Mouse (Mus musculus) neural tube, embryonic 15.5 days (tissue): ENCODE data around the gene Wipf3. TPM values are rescaled to one million over a fixed set of nuclear protein-coding genes. Genes with fewer than 3 reads are reported as not detected.

Experiments used
- ATAC-seq: fragments of 200-750 bp; cut with Nextera tagmentation; 2 replicates; pipeline ENCODE4 v1.8.0; 2017; ENCODE audit warnings: mild to moderate bottlenecking, moderate TSS enrichment, moderate library complexity; ENCODE audit not compliant: low FRiP score
- H3K27ac ChIP-seq: fragments of 300-500 bp; sonication (generic); replicated peaks from 2 replicates; pipeline ENCODE4 v1.5.1; 2015; ENCODE audit warnings: mild to moderate bottlenecking, inconsistent platforms
- H3K27me3 ChIP-seq: fragments of 300-500 bp; sonication (generic); replicated peaks from 2 replicates; pipeline ENCODE4 v1.6.1; 2015; ENCODE audit warnings: inconsistent platforms
- H3K36me3 ChIP-seq: fragments of 300-500 bp; sonication (generic); 2 replicates; pipeline ENCODE4 v1.6.1; 2015; ENCODE audit warnings: inconsistent platforms
- H3K4me1 ChIP-seq: fragments of 300-500 bp; sonication (generic); 2 replicates; pipeline ENCODE4 v1.6.1; 2015; ENCODE audit warnings: inconsistent platforms
- H3K4me2 ChIP-seq: fragments of 300-500 bp; sonication (generic); 2 replicates; pipeline ENCODE4 v1.6.1; 2015; ENCODE audit warnings: inconsistent platforms, mild to moderate bottlenecking, moderate library complexity
- H3K4me3 ChIP-seq: fragments of 300-500 bp; sonication (generic); replicated peaks from 2 replicates; pipeline ENCODE4 v1.5.1; 2015; ENCODE audit warnings: mild to moderate bottlenecking, inconsistent platforms
- H3K9ac ChIP-seq: fragments of 300-500 bp; sonication (generic); replicated peaks from 2 replicates; pipeline ENCODE4 v1.6.1; 2015; ENCODE audit warnings: mild to moderate bottlenecking, inconsistent platforms
- H3K9me3 ChIP-seq: fragments of 300-500 bp; sonication (generic); replicated peaks from 2 replicates; pipeline ENCODE4 v1.6.1; 2016; ENCODE audit warnings: inconsistent platforms
- WGBS: fragments of 180-500 bp; shearing (Covaris S2); methylation state at CpG from one replicate; pipeline ENCODE4 v1.1.7; 2015; ENCODE audit warnings: mixed read lengths; 5-methylcytosine and 5-hydroxymethylcytosine counted together
- polyA plus RNA-seq: library from polyadenylated mRNA; unstranded; fragments of >200 nt; fragmentation: Nextera tagmentation; extraction: Ambion mirVana; gene quantifications from 2 replicates; pipeline ENCODE4 v1.2.1, GENCODE M21; 2015

Gene Wipf3
- polyA plus RNA-seq, 1 experiment from 2014 or later, result 2.6 TPM

DNA sequence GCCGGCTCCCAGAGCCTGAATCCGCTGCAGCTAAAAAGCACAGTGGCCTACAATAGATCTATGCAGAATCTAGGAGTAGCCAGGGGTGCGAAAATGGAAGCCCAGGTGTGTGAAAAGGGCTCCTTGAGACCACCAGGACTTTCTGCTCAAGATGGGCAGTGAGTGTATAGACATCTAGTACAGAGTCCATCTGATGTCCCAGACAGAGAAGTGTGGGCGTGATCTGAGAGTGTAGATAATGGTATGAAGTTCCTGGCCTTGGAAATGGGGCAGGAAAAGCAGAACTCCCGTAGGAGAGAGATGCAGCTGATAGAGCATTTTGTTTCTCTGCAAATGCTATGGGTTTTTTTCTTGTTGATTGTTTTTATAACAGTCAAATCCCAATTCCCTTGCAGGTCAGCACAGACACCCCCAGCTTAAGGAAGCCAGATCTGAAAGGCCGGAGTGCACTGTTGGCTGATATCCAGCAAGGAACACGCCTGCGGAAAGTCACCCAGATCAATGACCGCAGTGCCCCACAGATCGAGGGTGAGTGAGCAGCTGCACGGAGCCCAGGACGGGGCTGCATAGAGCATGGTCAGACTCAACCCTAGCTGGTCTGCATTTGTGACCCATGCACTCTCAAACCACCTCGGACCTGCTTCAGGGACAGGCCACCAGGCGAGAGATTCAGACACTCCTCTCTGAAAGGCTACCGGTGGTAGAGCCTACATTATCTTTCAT is 52.1 kb downstream of the Wipf3 start:
- 88% methylated on average over 15 of the region's 15 CpGs for WGBS
- no peak overlapping the region for H3K27ac ChIP-seq

DNA sequence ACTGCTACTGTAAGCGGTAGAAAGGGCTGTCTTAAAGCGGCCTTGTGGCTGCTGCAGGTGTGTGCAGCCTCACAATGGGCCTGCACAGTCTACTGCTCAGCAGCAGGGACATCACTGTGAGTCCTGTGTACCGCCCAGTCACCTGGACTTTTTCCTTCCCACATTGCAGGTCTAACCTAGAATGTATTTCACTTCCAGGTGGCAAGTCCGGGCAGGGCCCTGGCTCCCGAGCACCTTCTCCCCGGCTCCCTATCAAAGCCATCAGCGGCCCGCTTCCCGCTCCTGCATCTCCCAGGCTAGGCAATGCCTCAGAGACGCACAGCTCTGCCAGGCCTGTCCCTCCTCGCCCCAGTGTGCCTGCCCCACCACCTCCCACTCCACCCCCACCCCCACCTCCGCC is 55.6 kb downstream of the Wipf3 start:
- H3K4me2 ChIP-seq, result peak overlapping the region; percentile 54
- H3K9ac ChIP-seq, result no peak overlapping the region
- H3K27me3 ChIP-seq, result no peaks in the 10 kb centered on the region
- 15% methylated on average over 12 of the region's 12 CpGs for WGBS
- peaks cover 11% of the 10 kb centered on the region; the same call in 1 of the 2 replicates for H3K4me1 ChIP-seq
- peak overlapping the region; percentile 26 for H3K4me3 ChIP-seq
- H3K9me3 ChIP-seq, result no peaks in the 10 kb centered on the region
- H3K27ac ChIP-seq, result no peak overlapping the region
- H3K36me3 ChIP-seq, result no peaks in the 10 kb centered on the region
- ATAC-seq, result peak; percentile 64

More for the DNA sequence above, 52.1 kb downstream of the Wipf3 start:
- no peak for ATAC-seq
- Histone ChIP-seq H3K4me2 (no peak overlapping the region), H3K36me3 (no peaks in the 10 kb centered on the region), H3K27me3 (no peaks in the 10 kb centered on the region), H3K9ac (no peak overlapping the region), H3K4me1 (peaks cover 22% of the 10 kb centered on the region), H3K9me3 (no peaks in the 10 kb centered on the region), H3K4me3 (no peak overlapping the region)

DNA sequence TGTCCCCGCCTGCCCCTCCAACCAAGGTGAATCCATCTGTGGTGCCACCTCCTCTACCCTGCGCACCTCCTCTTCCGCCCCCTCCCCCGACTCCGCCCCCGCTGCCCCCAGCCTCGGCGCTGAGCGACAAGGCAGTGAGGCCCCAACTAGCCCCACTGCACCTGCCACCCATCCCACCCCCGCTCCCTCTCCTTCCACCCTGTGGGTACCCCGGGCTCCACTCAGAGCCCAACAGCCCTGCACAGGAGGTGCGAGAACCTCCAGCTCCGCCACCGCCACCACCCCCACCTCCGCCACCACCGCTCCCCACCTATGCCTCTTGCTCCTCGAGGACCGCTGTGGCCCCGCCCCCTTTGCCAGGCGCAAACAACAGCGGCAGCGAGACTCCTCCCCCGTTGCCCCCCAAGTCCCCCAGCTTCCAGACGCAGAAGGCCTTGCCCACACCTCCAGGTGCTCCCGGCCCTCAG is 56.1 kb downstream of the Wipf3 start:
- peak; percentile 43; the same call in 1 of the 2 replicates for ATAC-seq
- Histone ChIP-seq H3K4me2 (peak overlapping the region; percentile 54), H3K4me1 (peaks cover 11% of the 10 kb centered on the region; the same call in 1 of the 2 replicates), H3K9ac (no peak overlapping the region), H3K27me3 (no peaks in the 10 kb centered on the region), H3K27ac (no peak overlapping the region), H3K36me3 (no peaks in the 10 kb centered on the region), H3K9me3 (no peaks in the 10 kb centered on the region), H3K4me3 (peak overlapping the region; percentile 26)
- WGBS, result 6% methylated on average over 24 of the region's 25 CpGs

DNA sequence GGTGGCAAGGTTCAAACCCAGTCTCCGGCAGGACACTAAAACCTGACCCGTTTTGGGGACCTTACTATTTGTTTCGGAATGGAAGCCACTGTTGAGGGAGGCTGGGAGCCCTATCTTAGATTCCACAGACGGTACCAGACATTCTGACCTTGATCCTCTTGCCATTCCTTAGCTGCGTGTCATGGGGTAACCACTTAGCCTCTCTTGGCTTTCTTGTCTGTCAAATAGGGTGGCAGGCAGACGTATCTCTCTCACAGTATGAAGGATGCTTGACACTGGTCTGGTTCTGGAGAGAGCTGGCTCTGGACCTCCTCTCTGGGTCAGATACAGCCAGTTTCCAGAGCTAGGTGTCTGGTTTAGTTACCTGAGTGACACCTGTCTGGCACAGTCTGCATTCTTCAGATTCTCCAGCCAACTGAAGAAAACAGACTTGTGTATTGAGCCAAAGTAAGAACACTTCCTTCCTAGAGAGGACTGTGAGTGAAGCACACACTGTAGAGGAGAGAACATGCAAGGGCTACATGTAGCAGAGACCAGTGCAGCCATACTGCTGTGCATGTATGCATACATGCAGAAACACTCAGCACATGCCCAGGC is 56.7 kb downstream of the Wipf3 start:
- no peaks in the 10 kb centered on the region for H3K36me3 ChIP-seq
- H3K4me3 ChIP-seq, result peak overlapping the region; percentile 26; the same call in 1 of the 2 replicates
- peak overlapping the region; percentile 54 for H3K4me2 ChIP-seq
- no peak for ATAC-seq
- no peak overlapping the region for H3K27ac ChIP-seq
- no peaks in the 10 kb centered on the region for H3K9me3 ChIP-seq
- no peak overlapping the region for H3K9ac ChIP-seq
- 37% methylated on average over 6 of the region's 6 CpGs for WGBS
- H3K4me1 ChIP-seq, result peaks cover 11% of the 10 kb centered on the region; the same call in 1 of the 2 replicates
- no peaks in the 10 kb centered on the region for H3K27me3 ChIP-seq

DNA sequence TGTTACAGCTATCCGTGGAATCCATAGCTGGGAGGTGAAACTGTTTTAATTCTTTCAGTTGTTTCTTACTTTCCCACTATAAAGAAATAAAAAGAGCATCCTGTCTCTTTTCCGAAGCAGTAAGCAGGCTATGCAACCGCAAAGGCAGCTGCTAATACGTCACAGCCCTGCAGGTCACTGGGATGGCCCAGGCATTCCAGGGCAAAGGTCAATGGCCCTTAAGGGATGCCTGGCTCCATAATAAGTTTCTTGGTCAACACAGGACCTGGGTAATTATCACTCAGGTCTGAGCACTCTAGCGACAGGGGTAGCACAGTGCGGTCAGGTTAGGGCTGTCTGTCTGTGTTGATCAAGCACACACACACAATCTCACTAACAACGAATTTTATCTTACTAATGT is 61.7 kb downstream of the Wipf3 start:
- Histone ChIP-seq H3K9me3 (no peaks in the 10 kb centered on the region), H3K4me1 (no peaks in the 10 kb centered on the region), H3K27me3 (0 out of 2 replicates have a peak, but pooled peaks cover 3% of the 10 kb centered on the region), H3K4me2 (no peak overlapping the region), H3K4me3 (no peak overlapping the region), H3K27ac (no peak overlapping the region), H3K9ac (no peak overlapping the region), H3K36me3 (no peaks in the 10 kb centered on the region)
- no peak for ATAC-seq
- WGBS, result 70% methylated on average over 7 of the region's 7 CpGs

DNA sequence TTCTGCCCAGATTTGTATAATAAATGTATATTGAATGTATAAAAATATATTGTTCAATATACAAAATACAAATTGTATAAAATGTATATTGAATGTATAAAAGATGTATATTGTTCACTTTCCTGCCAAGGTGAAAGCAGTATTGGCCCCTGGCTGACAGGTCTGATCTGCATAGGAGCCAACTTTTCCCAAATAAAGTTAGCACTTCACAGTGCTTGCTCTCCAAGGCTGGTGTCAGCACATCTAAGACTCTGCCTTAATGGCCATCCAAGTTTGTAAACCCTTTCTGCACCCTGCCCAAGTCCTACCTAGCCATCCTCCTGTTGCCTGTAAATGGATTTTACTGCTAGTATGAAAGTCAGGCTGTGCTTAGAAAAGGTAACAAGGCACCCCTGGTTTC is 64.7 kb downstream of the Wipf3 start:
- 0 out of 2 replicates have a peak, but pooled peaks cover 3% of the 10 kb centered on the region for H3K27me3 ChIP-seq
- no peak overlapping the region for H3K9ac ChIP-seq
- no peak for ATAC-seq
- no peak overlapping the region for H3K27ac ChIP-seq
- no peaks in the 10 kb centered on the region for H3K4me1 ChIP-seq
- no peak overlapping the region for H3K4me3 ChIP-seq
- H3K36me3 ChIP-seq, result no peaks in the 10 kb centered on the region
- H3K9me3 ChIP-seq, result no peaks in the 10 kb centered on the region
- no peak overlapping the region for H3K4me2 ChIP-seq

DNA sequence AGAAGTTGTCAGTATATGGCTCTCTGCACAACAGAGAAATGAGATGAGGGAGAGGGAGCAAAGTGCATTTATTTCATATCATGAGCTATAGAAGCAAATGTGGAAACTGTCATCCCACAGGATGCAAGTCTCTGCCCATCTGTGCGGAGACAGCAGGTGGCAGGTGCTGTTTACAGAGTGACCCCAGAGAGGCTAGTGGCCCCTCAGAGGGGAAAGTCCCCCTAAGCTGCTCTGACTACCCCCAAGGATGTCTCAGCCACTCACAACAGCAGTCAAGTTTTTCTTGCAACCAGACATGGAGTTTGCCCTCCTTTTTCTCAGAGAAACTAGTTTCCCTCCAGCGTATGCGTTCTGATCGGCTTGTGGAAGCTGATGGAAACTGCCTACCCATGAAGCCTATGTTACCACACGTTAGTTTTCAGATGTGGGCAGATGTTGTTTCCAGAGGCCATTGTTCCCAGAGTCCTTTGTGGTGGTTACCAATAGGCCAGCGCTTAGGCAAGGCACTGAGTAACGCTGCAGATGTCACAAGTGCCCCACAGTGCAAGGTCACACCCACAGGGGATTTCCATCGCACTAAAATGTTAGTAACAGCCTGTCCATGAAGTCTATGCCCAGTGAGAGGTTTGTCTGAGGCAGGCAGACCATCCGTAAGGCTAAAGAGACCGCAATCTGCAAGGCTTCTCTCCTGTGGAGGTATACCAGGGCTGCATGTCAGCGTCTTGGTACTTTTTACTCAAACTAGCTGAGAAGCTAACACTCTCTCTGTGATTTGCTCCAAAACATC is 65.4 kb downstream of the Wipf3 start:
- no peaks in the 10 kb centered on the region for H3K4me1 ChIP-seq

DNA sequence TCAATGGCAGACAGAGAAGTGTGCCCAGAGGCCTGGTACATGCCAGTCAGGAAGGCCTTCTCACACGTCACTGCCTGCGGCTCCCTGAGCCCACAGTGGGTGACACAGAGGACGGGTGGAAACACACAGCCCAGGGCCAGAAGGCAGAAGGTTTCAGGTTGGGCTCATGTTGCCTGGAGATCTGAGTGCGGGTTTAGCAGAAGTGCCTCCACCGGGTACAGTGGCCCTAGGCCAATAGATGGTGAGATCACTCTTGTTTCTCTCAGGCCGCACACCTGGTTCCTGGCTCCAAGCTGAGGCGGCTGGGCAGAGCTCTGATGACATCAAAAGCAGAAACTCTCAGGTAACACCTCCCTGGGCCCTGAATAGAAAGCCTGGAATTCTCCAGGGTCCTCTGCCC is 66.8 kb downstream of the Wipf3 start:
- WGBS, result 89% methylated on average over 7 of the region's 7 CpGs

More for the DNA sequence above, 65.4 kb downstream of the Wipf3 start:
- Histone ChIP-seq H3K4me2 (no peak overlapping the region), H3K36me3 (0 out of 2 replicates have a peak, but pooled peaks cover 2% of the 10 kb centered on the region), H3K27ac (no peak overlapping the region), H3K27me3 (0 out of 2 replicates have a peak, but pooled peaks cover 3% of the 10 kb centered on the region), H3K9ac (no peak overlapping the region), H3K4me3 (no peak overlapping the region), H3K9me3 (no peaks in the 10 kb centered on the region)
- ATAC-seq, result no peak
- 63% methylated on average over 11 of the region's 11 CpGs for WGBS

DNA sequence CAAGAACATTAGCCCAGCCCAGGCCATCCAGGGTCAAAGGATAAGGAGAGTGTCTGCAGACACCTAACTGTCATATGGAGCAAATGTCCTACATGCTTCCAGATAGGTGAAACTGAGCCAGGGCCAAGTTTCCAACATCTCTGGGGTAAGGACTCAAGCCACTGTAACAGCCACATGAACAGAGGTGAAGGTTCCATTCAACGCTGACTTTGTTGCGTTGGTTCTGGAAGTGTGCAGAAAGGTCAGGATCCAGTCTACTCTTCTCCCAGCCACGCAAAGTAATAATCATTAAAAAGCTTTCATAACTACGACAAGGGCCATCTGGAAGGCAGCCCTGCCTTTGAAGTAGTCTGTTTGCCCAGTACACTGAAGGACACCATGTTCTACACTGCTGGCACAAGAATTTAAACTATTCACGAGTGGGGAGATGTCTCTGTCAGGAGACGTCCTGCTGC is 73.3 kb downstream of the Wipf3 start:
- 78% methylated on average over 6 of the region's 6 CpGs for WGBS
- no peak overlapping the region for H3K4me3 ChIP-seq
- ATAC-seq, result no peak
- no peaks in the 10 kb centered on the region for H3K27me3 ChIP-seq
- H3K27ac ChIP-seq, result no peak overlapping the region
- peaks cover 20% of the 10 kb centered on the region for H3K36me3 ChIP-seq
- peaks cover under 1% of the 10 kb centered on the region; the same call in 1 of the 2 replicates for H3K4me1 ChIP-seq
- H3K4me2 ChIP-seq, result no peak overlapping the region
- H3K9me3 ChIP-seq, result no peaks in the 10 kb centered on the region
- no peak overlapping the region for H3K9ac ChIP-seq

More for the DNA sequence above, 66.8 kb downstream of the Wipf3 start:
- Histone ChIP-seq H3K36me3 (peaks cover 13% of the 10 kb centered on the region), H3K9me3 (no peaks in the 10 kb centered on the region), H3K4me3 (no peak overlapping the region), H3K4me2 (no peak overlapping the region), H3K27ac (no peak overlapping the region), H3K4me1 (no peaks in the 10 kb centered on the region), H3K27me3 (0 out of 2 replicates have a peak, but pooled peaks cover 3% of the 10 kb centered on the region), H3K9ac (no peak overlapping the region)
- no peak for ATAC-seq

DNA sequence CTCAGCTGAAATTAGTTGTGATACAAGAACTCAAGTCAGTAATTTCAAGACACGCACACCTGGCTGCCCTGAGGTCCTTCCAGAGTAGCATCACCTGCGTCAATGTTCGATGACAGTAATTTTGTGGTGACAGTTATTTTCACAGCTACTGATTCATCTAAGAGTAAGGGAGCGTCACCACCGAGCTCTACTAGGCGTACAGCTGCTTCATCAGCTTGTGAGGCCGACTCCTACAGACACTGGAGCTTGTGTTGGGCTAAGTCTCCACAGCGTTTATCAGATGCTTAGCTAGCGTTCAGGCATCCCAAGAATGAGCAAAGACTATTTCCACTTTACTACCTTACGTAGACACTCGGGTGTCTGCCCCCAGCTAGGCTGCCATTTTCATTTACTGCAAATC is 76.9 kb downstream of the Wipf3 start:
- H3K4me3 ChIP-seq, result no peak overlapping the region
- H3K27me3 ChIP-seq, result no peaks in the 10 kb centered on the region
- no peak overlapping the region for H3K9ac ChIP-seq
- H3K27ac ChIP-seq, result no peak overlapping the region
- no peak for ATAC-seq
- no peak overlapping the region for H3K4me2 ChIP-seq
- 90% methylated on average over 11 of the region's 11 CpGs for WGBS
- H3K9me3 ChIP-seq, result no peaks in the 10 kb centered on the region
- H3K36me3 ChIP-seq, result peaks cover 6% of the 10 kb centered on the region; the same call in 1 of the 2 replicates
- H3K4me1 ChIP-seq, result peaks cover 16% of the 10 kb centered on the region

DNA sequence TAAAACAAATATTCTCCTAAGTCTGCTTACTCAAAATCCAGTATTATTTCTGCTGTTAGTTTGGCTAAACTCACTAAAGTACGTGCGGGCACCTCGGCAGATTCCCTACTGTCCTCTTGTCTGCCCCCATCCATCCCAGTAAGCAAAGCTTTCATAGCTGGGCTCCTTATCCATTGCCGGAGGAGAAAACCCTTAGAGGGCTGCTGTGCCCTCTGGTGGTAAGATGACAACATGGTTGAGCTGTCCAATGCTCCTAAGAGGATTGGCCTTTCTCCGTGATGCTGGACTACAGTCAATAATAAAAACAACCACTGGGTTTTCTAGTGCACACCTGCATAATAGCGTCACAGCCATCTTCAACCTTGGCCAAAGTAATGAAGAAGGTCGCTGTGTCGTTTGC is 77.6 kb downstream of the Wipf3 start:
- H3K9ac ChIP-seq, result no peak overlapping the region
- H3K36me3 ChIP-seq, result 0 out of 2 replicates have a peak, but pooled peaks cover 3% of the 10 kb centered on the region
- no peak for ATAC-seq
- 38% methylated on average over 8 of the region's 8 CpGs for WGBS
- no peak overlapping the region for H3K4me3 ChIP-seq
- H3K9me3 ChIP-seq, result no peaks in the 10 kb centered on the region
- H3K4me1 ChIP-seq, result peaks cover 16% of the 10 kb centered on the region
- H3K4me2 ChIP-seq, result no peak overlapping the region
- H3K27ac ChIP-seq, result no peak overlapping the region
- no peaks in the 10 kb centered on the region for H3K27me3 ChIP-seq
